Mouse (Mus musculus) gastrocnemius, adult 8-10 months (tissue): ENCODE measurements around the gene Serinc2. TPM values are rescaled to one million over a fixed set of nuclear protein-coding genes. Genes with fewer than 3 reads are reported as not detected.

Experiments
- DNase-seq, 2 experiments: peaks; one replicate each; pipeline ENCODE4 v3.0.0; 2022; ENCODE audit warnings: low spot score in 2 of 2
- total RNA-seq, 4 experiments: library from RNA; stranded (reverse); gene quantifications; 2 replicates each; pipeline ENCODE4 v1.2.4; 2022

The Serinc2 gene
- total RNA-seq, 4 experiments from 2014 or later = 73.1 to 119 (median 84.5) TPM

DNA sequence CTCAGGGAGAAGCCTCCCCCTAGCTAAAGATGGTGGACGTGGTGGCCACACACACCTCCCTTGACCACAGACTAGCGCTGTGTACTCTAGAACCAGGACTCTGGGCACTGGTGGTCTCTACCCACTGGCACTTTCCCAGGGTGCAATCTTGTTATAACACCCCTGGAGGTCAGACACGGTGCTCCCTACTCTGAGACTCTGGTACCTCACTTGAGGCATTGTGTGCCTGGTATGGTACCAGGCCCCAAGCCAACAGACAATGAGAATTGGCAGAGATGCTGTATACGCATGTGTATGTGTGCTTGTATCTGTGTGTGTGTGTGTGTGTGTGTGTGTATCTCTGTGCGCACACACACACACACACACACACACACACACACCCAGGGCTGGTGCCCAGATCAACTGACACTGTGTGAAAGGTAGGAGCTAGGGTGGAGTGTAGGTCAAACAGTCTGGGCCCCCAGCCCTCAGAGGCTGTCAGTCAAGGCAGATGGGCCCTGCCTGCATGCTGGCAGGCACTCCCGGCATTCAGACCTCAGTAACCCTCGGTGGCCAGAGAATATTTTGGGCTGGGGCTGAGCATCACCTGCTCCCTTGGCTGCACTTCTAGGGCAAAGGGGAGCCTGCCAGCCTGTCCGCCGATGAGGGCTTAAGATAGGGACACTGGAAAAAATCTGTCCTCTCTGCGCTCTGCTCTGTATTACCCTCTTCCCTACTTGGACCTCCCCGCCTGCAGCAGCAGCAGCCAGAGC lies 20.0 kb upstream of the Serinc2 start:
- DNase-seq = peak; percentile 80 to 90

- no peak for DNase-seq
These were observed 18.1 kb upstream of the Serinc2 start for GRCm38 (mm10) chr4:130297123-130297529.

GRCm38 (mm10) chr4:130296243-130296965 lies 17.4 kb upstream of the Serinc2 start:
- no peak for DNase-seq

DNA sequence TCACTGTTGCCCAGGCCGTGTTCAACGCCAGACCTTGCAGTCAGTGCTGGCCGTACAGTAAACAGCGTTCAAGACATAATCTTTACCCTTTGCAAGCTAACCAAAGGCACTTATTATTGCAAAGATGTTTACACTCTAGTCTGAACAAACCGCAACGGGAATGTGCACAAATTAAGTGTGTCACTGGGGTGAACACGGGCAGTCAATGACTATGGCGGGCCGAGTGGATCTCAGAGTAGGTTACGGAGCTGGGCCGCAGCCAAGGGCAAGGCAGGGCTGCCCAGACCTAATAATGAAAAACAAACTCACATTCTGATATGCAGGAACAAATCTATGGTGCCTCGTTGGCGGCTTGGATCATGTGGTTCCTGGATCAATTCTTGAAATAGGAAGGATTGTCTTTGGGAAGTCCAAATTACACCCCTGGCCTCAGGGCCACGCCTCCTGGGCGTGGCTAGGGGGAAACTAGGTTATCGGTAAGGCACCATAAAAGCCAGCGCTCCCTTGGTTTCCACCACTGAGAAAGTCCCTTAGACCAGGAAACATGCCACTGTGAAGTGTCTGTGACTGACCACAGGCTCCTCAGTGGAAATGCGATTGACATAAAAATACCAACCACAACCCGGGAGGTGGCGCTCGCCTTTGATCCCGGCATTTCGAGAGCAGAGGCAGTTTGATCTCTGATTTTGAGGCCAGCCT lies 16.2 kb upstream of the Serinc2 start:
- DNase-seq = no peak

DNA sequence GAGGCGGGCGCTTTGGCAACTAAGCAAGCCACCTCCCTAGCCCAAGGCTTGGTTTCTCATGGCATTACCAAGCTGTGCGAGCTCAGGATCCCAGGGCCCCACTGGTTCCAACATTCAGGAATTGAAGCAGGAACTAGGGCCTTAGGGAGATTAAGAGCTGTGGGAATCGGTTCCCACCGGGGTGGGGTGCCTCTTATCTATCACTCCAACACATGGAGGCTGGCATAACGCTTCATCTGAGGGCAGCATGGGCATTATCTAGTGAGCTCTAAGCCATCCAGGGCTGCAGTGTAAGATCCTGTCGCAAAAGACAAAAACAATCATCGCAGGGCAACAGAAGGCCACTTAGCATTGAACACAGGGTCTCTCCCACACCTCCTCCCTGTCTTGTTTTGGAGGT lies 15.5 kb upstream of the Serinc2 start:
- DNase-seq = no peak

GRCm38 (mm10) chr4:130292271-130292670 lies 13.3 kb upstream of the Serinc2 start:
- DNase-seq = peak; percentile 47 to 57

DNA sequence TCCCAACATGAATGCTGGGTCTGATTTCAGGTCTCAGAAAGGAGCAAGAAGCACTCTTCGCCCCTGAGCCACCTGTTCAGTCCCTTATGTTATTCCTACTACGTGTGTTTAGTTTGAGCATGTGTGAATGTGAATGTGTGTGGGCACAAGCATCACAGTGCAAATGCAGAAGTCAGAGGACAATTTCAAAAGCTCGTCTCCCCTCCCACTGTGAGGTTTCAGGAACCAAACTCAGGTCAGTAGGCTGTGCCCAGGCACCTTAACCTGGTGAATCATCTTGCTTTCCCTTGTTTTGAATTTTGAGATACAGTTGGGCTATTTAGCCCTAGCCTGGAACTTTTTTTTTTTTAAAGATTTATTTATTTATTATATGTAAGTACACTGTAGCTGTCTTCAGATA lies 10.8 kb upstream of the Serinc2 start:
- no peak for DNase-seq

DNA sequence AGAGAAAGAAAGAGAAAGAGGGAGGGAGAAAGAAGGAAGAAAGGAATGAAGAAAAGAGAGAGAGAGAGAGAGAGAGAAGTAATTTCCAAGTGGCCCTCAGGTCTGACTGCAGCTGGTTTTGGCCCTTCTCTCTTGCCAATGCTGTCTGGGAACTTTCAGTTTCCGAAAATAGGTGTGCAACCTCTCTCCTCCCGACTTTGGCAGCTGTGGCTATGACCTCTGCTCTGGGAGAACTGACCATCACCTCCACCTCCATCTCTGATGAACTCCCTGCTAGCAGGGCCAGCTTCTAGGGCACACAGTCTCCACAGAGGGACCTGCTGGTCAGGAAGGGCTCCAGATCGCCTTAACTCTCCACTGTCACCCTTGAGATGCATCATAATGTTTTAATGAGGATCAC lies 7.5 kb upstream of the Serinc2 start:
- DNase-seq = peak in 1 of 2 experiments; percentile 16

- no peak for DNase-seq
These were observed 4.8 kb upstream of the Serinc2 start for GRCm38 (mm10) chr4:130283826-130284225.

DNA sequence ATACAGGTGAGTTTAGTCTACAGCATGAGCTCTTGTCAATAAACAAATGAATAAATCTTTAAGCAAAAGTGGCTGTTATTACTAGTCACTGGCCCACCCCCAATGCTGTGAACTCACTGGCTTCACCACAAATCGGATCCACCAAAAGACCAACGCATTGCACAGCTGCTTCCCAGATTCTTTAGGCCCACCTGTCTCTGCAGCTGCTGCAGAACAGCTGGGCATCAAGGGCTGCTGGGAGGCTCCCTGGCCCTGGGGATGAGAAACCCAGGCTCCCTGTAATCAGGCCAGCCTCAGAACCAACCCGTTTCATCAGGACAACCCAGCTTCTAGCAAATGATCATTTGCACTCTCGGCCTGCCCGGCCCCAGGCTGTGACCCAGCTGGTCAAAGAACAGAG lies 3.9 kb upstream of the Serinc2 start:
- no peak for DNase-seq

DNA sequence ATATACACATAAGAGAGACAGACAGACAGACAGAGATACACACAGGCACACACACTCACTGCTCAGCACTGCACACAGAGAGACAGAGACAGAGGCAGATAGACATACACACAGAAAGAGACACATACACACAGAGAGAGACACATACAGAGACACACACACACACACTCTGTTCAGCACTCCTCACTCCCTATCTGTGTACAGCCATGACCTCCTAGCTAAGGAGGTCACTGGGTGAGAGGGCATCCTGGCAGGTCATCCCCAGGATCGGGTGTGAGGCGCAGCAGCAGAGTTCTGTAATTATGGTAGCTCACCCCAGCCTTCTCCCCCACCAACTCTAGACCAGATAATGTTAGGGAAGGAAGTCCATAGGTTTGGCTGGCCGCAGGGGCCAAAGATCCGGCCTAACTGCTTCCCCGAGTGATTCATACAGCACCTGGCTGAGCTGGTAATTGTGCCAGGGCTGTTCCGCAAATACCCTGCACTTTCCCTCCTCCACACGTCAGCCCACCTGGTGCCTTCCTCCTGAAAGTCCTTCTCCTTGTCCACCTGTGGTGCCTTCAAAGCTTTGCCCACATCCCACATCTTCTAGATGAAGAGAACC lies 2.3 kb downstream of the Serinc2 start:
- DNase-seq = no peak

DNA sequence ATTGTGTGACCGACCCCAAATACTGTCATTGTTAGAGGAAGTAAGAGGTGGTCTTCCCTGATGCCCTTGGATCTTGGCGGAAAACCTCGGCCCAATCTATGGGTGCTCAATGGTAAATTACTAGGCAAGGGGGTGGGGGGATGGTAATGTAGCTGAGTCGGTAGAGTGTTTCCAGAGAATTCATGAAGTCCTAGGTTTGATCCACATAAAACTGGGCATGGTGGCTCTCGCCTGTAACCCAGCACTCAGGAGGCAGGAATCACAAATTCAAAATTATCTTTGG lies 3.2 kb downstream of the Serinc2 start:
- DNase-seq = no peak

DNA sequence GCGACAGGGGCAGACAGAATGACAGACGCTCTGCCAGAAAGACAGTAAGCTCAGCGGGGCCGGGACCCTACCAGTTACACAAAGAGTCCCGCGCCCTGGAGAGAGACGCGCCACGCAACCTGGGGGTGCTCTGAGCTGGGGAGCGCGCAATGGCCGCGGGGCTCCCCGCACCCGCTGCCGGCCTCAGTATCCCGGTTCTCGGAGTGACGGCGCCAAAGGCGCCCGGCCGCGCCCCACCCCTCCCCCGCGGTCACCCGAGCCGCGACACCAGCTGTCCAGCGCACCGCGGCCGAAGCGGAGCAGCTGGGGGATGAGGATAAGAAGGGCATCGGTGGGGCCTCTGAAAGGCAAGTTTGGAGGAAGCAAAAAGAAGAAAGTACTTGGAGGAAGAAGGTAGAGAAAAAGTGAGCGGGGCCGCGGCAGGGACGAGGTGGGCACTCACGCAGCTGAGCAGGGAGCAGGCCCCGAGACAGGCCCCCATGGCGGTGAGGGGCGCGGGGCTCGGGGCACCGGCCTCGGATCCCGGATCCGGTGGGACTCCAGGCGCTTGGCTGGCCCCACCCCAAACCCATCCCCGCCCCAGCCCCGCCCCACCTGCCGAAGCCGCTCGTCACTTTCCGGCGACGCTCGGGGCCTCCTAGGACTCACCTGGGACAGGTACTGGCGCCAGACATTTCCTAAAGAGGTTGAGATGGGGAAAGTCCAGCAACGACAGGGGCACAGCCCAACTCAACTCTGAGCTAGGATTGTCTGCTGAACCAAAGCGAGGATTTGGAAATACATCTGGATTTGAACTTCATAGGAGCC lies 3.8 kb downstream of the Serinc2 start:
- DNase-seq = no peak

DNA sequence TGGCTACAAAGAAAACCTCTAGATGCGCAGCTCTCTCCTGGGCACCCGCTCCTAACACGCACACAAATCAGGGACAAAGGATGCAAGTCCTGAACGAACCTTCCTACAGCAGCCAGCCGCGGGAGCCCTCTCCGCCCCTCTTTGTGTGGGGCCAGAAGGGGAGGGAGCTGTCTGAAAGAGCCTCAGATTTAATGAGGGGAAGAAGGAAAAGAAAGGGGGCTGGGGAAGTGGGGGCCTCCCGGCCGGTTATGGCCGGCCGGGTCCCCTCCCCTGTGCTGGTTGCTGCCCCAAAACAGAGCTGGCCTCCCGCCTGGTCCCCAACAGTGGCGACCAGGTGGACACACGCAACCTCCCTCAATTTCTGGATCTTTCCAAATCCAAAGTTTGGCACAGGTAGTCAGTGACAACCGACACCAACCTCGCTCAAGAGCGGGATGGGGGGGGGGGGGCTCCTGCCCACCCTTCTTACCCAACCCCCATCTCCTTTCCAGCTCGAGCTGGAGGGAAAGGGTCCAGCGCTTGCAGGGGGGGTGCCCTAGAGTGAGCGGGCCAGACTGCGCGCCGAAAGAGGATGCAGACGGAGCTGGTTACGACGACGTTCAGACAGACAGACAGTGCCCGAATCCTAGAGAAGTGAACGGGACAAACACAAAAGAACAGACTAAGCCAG lies 4.5 kb downstream of the Serinc2 start:
- no peak for DNase-seq

- DNase-seq = no peak
These were observed 5.2 kb downstream of the Serinc2 start for GRCm38 (mm10) chr4:130273698-130274345.

GRCm38 (mm10) chr4:130270611-130271347 lies 8.2 kb downstream of the Serinc2 start:
- no peak for DNase-seq

DNA sequence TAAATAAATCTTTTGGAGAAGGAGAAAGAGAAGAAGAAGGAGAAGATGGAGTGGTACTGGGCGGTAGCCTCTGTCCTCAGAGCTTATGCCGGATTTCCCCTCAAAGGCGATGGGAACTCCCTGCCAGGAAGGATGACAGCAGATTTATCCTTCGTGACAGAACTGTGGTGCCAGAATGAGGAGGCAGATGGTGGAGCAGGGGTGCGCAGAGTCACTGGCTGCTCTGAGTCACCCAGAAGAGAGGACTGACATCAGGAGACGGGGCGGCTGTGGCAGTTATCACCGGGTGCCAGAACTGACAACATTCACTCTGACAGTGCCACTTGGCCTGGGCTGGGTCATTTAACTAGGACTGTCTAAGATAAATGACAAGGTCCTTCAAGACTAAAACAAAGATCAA lies 8.9 kb downstream of the Serinc2 start:
- no peak for DNase-seq

DNA sequence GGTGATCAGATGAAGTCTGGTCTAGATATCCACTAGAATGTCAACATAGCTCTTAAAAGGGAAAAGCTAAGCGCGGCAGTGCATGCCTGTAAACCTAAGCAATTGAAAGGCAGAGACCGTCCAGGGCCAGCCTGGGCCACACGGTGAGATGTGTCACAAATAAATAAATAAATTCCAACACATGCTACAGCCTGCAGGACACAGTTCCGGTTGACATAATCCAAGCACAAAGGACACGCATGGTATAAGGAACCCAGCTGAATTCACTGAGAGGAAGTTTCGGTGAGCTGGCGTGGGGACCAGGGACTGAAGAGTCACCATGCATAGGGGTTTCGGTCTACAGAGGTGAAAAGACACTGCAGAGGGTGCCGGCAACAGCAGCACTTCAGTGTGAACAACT lies 10.3 kb downstream of the Serinc2 start:
- DNase-seq = no peak

GRCm38 (mm10) chr4:130267069-130267468 lies 11.9 kb downstream of the Serinc2 start:
- no peak for DNase-seq

GRCm38 (mm10) chr4:130266601-130267000 lies 12.4 kb downstream of the Serinc2 start:
- no peak for DNase-seq
